Mouse (Mus musculus): ENCODE measurements around the gene Spdl1.

Gene Spdl1

DNA sequence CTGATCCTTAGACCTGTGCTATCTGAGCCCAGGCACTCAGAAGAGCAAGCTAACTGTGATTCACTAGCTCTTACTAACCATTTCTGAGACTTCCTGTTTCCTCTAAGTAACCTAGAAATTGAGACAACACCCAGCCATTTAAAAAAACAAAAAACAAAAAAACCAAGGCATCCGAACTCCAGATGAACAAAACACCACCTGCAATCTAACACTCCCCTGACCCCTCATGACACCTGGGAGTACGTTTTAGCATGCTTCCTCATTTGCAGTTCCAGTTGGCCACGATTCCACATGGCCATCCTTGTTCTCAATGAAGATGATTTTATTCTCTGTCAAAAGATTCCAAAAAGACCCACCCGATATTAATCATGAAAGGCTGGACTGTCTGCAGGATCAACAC, 62.8 kb downstream of the Spdl1 start:
- in situ Hi-C loops (cut with MboI; ENCODE audit: low pct_unique_long_range_greater_than_20kb in 1 of 2, low sequenced_read_pairs in 2 of 2, unreplicated experiment in 1 of 2): no loop called here

DNA sequence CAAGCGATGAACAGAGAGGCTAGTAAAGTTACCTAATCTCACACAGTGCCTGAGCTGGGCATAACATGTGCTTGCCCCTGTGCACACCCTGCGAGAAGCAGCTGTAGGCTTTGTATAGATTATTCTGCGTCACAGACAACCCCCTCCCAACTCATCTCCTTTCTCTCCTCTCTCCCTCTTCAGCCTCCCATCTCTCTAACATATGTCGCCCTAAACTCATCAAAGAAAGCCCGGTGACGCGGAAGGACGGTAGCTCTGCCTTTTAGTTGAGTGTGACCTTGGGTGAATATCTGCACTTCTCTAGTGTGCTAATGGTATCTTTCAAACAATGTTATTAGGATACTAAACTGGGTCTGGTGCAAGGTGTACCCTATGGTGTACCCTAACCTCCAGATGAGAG, 63.5 kb downstream of the Spdl1 start:
- in situ Hi-C loops (cut with MboI; ENCODE audit: low pct_unique_long_range_greater_than_20kb in 1 of 2, low sequenced_read_pairs in 2 of 2, unreplicated experiment in 1 of 2): no loop called here

DNA sequence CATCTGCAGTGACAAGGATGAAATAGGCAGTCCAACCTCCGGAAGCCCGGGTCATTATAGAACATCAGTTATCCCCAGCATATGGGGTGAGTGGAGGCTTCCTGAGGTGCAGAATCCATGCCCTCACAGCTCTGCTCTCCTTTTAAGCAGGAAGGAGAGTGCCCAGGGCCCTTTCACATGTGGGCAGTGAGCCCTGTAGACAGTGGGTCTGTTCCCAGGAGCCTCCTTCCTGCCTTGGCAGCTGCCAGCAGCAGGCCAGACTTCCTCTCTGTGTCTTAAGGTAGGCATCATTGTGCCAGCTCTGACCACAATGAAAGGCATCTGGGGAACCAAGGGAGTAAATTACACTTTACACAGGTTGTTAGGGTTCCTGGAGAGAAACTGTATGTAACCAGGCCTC, 64.0 kb downstream of the Spdl1 start:
- in situ Hi-C loops (cut with MboI; ENCODE audit: low pct_unique_long_range_greater_than_20kb in 1 of 2, low sequenced_read_pairs in 2 of 2, unreplicated experiment in 1 of 2): no loop called here

DNA sequence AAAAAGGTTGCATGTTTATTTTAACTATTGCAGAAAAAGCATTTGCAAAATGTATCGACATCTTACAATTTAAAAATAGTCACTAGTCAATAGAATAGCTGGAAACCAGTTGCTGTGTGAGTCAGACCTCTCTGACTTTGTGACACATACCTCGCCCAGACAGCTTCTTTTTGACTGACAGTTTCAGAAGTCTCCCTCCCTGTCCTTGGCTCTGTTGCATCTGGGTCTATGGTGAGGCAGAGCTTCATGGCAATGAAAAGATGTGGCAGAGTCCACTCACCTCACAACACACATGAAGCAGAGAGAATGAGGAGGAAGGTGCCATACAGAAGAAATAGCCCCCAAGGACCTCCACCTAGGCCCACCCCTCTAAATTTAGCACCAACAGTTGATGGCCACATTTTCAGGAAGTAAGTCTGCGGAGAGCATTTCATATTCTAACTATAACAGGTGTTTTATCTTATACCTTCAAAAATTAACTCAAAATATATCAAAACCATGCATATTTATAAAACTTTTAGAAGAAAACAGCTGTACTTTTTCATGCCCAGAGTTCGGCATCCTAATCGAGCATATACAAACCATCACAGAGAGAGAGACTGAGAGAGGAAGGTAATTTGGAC, 69.6 kb downstream of the Spdl1 start:
- in situ Hi-C loops (cut with MboI; ENCODE audit: low pct_unique_long_range_greater_than_20kb in 1 of 2, low sequenced_read_pairs in 2 of 2, unreplicated experiment in 1 of 2): no loop called here

GRCm38 (mm10) chr11:34762570-34763127, 70.8 kb downstream of the Spdl1 start:
- in situ Hi-C loops (cut with MboI; ENCODE audit: low pct_unique_long_range_greater_than_20kb in 1 of 2, low sequenced_read_pairs in 2 of 2, unreplicated experiment in 1 of 2): no loop called here

DNA sequence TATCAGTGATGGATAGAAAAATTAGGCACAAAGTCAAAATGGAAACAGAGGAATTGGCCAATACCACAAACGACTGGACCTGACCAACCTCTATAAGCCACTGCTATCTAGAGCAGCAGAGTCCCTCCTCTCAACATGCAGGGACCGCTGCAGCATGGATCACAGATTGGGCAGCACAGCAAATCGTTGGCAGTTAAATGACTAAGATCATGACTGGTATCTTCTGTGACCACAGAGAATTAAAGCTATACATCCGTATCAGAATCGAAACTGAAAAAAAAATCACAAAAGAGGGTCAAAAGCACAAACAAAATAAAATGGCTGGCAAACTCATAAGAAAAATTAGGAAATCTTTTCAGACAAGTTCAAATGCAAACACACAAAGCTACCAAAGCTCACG, 71.3 kb downstream of the Spdl1 start:
- in situ Hi-C loops (cut with MboI; ENCODE audit: low pct_unique_long_range_greater_than_20kb in 1 of 2, low sequenced_read_pairs in 2 of 2, unreplicated experiment in 1 of 2): no loop called here

DNA sequence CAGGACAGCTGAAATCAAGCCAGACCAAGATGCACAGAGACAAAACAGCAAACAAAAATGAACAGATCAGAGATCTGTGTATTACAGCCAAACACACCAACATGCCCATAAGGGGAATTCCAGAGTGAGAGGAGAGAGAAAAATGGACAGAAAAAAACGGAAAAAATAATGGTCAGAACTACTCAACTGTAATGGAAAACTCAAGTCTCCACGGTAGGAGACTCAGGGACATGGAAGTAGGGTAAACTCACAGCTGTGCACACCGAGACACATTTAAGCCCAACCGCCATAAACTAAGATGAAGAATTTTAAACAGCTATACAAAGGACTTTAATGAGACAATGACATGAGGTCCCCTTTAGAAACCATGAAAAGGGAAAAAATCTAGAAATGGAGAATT, 73.9 kb downstream of the Spdl1 start:
- in situ Hi-C loops (cut with MboI; ENCODE audit: low pct_unique_long_range_greater_than_20kb in 1 of 2, low sequenced_read_pairs in 2 of 2, unreplicated experiment in 1 of 2): no loop called here

All from mouse embryonic stem cell (cell line).